In the genomic region with DNA sequence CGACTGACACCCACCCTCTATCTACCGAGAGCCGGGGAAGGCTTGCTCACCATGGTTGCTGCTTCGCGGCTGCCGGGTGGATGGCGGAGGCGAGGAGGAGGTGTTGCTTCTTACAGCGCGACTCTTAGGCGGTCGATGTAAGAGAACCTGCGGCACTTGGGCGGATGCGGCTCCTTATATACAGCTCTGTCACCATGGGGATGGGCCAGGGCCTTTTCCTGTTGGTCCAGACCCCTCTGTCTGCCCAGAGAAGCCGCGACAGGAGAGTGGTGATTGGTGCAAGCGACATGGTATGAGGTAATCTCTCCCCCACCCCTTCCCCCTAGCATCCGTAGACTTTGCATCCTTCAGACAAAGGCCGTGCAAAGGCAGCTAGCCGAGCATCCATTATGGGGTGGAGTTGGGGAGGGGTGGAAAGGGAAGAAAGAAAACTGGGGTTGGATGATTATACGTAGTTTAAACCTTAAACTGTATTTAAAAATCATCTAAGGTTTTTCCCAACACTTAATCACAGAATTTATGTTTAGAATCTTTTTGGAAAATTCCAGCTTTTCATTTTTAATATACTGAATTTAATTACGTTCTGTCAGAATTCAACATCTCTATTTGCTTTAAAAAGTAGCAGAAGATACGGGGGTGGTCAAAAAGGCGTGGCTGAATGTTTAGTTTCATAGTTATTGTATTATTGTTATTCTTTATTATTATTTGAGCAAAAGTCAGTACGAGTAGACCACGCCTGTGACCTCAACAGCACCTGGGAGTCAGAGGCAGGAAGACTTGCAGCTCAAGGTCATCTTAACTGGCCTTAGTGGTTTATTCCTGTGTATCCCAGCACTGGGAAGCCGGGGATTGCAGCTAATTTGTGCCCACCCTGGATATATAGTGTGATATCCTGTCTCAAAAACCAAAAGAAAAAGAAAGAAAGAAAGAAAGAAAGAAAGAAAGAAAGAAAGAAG, we compare ENCODE assay signal across 7 mouse cellular contexts. TPM values are rescaled to one million over a fixed set of nuclear protein-coding genes. Genes with fewer than 3 reads are reported as not detected.
A peak's percentile ranks its signal among the peaks of the same experiment; 100 is the strongest.
DNase-seq lines count a peak whose midpoint lies in the region; ATAC-seq lines count a peak whose summit lies in the region.

A gene (minus strand): TSS at position 151 of the 956 bp plus-strand sequence.
A gene (minus strand): TSS at position 303 of the 956 bp plus-strand sequence.

- peak within 1 kb of the TSS; percentile 96 for H3K27ac ChIP-seq in intestine, embryonic 15.5 days

- no peaks in the 10 kb centered on the region for H3K27me3 ChIP-seq in intestine, embryonic 15.5 days (replicated peaks)

- H3K4me2 ChIP-seq in intestine, embryonic 15.5 days (replicated peaks) = peak within 1 kb of the TSS; percentile 62

- peak within 1 kb of the TSS; percentile 78 for H3K9ac ChIP-seq in intestine, embryonic 15.5 days

- H3K4me3 ChIP-seq in intestine, embryonic 15.5 days (replicated peaks) = peak within 1 kb of the TSS; percentile 71

- H3K9me3 ChIP-seq in intestine, embryonic 15.5 days = no peaks in the 10 kb centered on the region

- H3K36me3 ChIP-seq in intestine, embryonic 15.5 days = 0 out of 2 replicates have a peak, but pooled peaks cover 4% of the 10 kb centered on the region

- intact Hi-C loops in left cerebral cortex, postnatal 25 days (cut with DNase I) = loop anchor here (1.0 to 2.0 kb wide), 4 partner anchors 17 to 40 kb away; a partner anchor contains a TSS

- peak; percentile 87 for DNase-seq in adrenal gland, postnatal 10 days
- peak; percentile 98 for DNase-seq in embryo, embryonic 9.5 days (ENCODE audit: extremely low spot score)
- DNase-seq in gastrocnemius, postnatal 4 days (ENCODE audit: low spot score in 2 of 2) = peak; percentile 84 to 92
- DNase-seq in left cerebral cortex, postnatal 25 days (ENCODE audit: low spot score in 2 of 2) = peak; percentile 95 to 99
- DNase-seq in mesoderm, embryonic 11.5 days (ENCODE audit: low read depth, low spot score) = peak; percentile 99
- peak; percentile 96 for DNase-seq in right cerebral cortex, postnatal 25 days

- H3K4me1 ChIP-seq in intestine, embryonic 15.5 days (replicated peaks) = peaks cover 6% of the 10 kb centered on the region

- WGBS in intestine, embryonic 15.5 days = 6% methylated on average over 28 of the region's 28 CpGs

- peak; percentile 95 for ATAC-seq in intestine, embryonic 15.5 days

RNA-seq across cellular contexts. Expression of the first gene that starts in this region (rescaled TPM):
- not detected for total RNA-seq in adrenal gland, postnatal 10 days (2021)
- total RNA-seq in gastrocnemius, postnatal 4 days (2021) = not detected
- not detected in 2 replicates for polyA plus RNA-seq in intestine, embryonic 15.5 days (2015; fragmentation: Nextera tagmentation; extraction: Ambion mirVana)
- not detected for total RNA-seq in left cerebral cortex, postnatal 25 days (2021)

RNA-seq across cellular contexts. Expression of the second gene that starts in this region (rescaled TPM):
- total RNA-seq in adrenal gland, postnatal 10 days (2021) = 100 to 1,000 TPM; 202 to 313 TPM
- total RNA-seq in gastrocnemius, postnatal 4 days (2021) = 100 to 1,000 TPM; 355 to 415 TPM
- 981 and 999 TPM in 2 replicates for polyA plus RNA-seq in intestine, embryonic 15.5 days (2015; fragmentation: Nextera tagmentation; extraction: Ambion mirVana)
- 1,000 to 10,000 TPM; 1,095 to 1,137 TPM for total RNA-seq in left cerebral cortex, postnatal 25 days (2021)

Comparison
In these comparisons a context has a peak if more than half of its experiments do, and no peak if none do; other contexts are left out.
1. Peak in every context shown above with its lines: DNase-seq, ATAC-seq, H3K4me3 ChIP-seq and H3K27ac ChIP-seq.